Mouse (Mus musculus) B cell, adult 2 months (primary cell): ENCODE data around the gene Wnk2.
"Not testable (repeated sequence)": the region's sequence is repeated elsewhere in the genome, so short reads cannot be mapped to it uniquely, and the experiment has no call there.

ENCODE experiments used
- DNase-seq, 2 experiments: peaks; one replicate each; pipeline ENCODE4 v3.0.0; 2022

Wnk2 gene

GRCm38 (mm10) chr13:49088874-49089273, 58.9 kb downstream of the Wnk2 start:
- no peak for DNase-seq

GRCm38 (mm10) chr13:49087420-49087819, 60.4 kb downstream of the Wnk2 start:
- no peak for DNase-seq

- no peak for DNase-seq
Observed at GRCm38 (mm10) chr13:49086431-49086830, 61.4 kb downstream of the Wnk2 start.

GRCm38 (mm10) chr13:49085211-49085610, 62.6 kb downstream of the Wnk2 start:
- DNase-seq: no peak

- no peak for DNase-seq
Observed at GRCm38 (mm10) chr13:49084781-49085180, 63.0 kb downstream of the Wnk2 start.

- DNase-seq: no peak
Observed at GRCm38 (mm10) chr13:49083941-49084340, 63.9 kb downstream of the Wnk2 start.

- no peak for DNase-seq
Observed at GRCm38 (mm10) chr13:49082151-49082879, 65.5 kb downstream of the Wnk2 start.

GRCm38 (mm10) chr13:49076196-49076595, 71.6 kb downstream of the Wnk2 start:
- no peak for DNase-seq

GRCm38 (mm10) chr13:49075377-49075776, 72.4 kb downstream of the Wnk2 start:
- DNase-seq: no peak

GRCm38 (mm10) chr13:49073295-49073694, 74.5 kb downstream of the Wnk2 start:
- DNase-seq: no peak

GRCm38 (mm10) chr13:49071861-49072260, 76.0 kb downstream of the Wnk2 start:
- DNase-seq: no peak

GRCm38 (mm10) chr13:49069979-49070378, 77.8 kb downstream of the Wnk2 start:
- no peak for DNase-seq

- DNase-seq: no peak
Observed at GRCm38 (mm10) chr13:49069393-49069792, 78.4 kb downstream of the Wnk2 start.

GRCm38 (mm10) chr13:49064257-49064656, 83.6 kb downstream of the Wnk2 start:
- no peak for DNase-seq

GRCm38 (mm10) chr13:49060456-49060855, 87.4 kb downstream of the Wnk2 start:
- DNase-seq: no peak

GRCm38 (mm10) chr13:49058528-49058927, 89.3 kb downstream of the Wnk2 start:
- DNase-seq: peak; percentile 19 to 33

- DNase-seq: no peak
Observed at GRCm38 (mm10) chr13:49056304-49056703, 91.5 kb downstream of the Wnk2 start.

- not testable (repeated sequence) for DNase-seq
Observed at GRCm38 (mm10) chr13:49054753-49055152, 93.1 kb downstream of the Wnk2 start.

GRCm38 (mm10) chr13:49053333-49053732, 94.5 kb downstream of the Wnk2 start:
- no peak for DNase-seq

- DNase-seq: peak; percentile 31 to 44
Observed at GRCm38 (mm10) chr13:49052512-49052911, 95.3 kb downstream of the Wnk2 start.

- DNase-seq: peak in 1 of 2 experiments; percentile 13
Observed at GRCm38 (mm10) chr13:49047393-49047792, 100.4 kb downstream of the Wnk2 start.

- DNase-seq: no peak
Observed at GRCm38 (mm10) chr13:49044145-49044561, 103.7 kb downstream of the Wnk2 start.

- no peak for DNase-seq
Observed at GRCm38 (mm10) chr13:49042371-49042770, 105.4 kb downstream of the Wnk2 start.

GRCm38 (mm10) chr13:49036928-49037574, 110.8 kb downstream of the Wnk2 start:
- no peak for DNase-seq
